Mouse (Mus musculus): Measurements from ENCODE around the gene March1.

March1 gene

DNA sequence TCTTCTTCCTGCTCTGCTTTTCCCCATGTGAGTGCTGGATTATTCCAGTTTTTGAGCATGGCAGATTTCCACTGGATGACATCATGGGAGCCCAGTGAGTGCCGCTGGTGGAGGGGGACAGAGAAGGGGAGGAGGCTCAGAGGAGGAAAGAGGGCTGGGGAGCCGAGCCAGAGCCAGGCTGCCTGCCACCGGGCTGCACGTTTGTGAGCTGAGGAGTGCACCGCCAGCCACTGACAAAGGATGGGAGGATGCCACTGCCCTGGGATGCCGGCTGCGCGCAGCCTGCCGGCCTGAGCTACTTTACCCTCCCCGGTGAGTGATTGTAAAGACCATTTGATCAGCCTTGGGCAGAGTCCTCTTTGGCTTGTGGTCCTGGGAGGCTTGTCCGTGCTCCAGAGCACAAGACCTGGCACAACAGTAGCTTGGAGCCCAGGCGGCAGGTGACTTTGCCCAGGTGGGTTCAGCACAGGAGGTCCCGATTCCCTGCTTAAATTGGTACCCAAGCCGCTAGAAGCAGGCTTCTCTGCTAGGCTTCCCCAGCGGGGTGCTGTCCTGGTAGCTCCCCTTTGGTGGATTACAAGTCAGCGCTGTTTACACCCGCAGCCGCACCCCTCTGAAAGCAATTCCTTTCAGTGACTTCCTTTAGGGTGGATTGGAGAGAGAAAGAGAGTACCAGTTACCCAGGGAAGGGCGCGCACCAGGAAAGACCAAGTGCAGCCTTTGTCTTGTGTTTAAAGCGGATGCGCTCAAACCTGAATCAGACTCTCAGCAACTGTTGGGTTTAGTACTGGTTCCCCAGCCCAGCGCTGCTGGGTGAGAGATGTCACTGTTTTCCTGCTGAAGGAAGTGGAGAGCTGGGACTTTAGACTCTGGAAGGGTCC lies at the start of gene March1:
Gene March1 (plus strand): TSS at position 30 of the 881 bp plus-strand sequence.
- peak; percentile 10 for DNase-seq

DNA sequence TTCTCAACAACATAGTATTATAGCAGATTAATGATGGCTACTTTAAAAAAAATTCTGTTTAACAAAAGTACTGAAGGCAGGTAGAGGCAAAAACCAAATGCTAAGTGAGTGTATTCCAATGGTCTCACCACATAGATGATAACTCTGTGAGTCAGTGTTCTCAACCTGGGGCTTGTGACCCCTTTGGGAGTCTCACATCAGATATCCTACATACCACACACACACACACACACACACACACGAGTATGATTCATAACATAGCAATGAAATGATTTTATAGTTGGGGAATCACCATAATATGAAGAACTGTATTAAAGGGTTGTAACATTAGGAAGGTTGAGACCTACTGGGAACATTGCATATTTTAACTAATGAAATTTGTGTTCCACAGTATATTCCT lies 30.8 kb upstream of the March1 start:
- no peak for DNase-seq

- DNase-seq: no peak
Observed at GRCm38 (mm10) chr8:65603241-65603640, 14.5 kb upstream of the March1 start.

- no peak for DNase-seq
Observed at GRCm38 (mm10) chr8:65609509-65609908, 8.2 kb upstream of the March1 start.

GRCm38 (mm10) chr8:65618966-65619365 lies 1.3 kb downstream of the March1 start:
- DNase-seq: no peak

DNA sequence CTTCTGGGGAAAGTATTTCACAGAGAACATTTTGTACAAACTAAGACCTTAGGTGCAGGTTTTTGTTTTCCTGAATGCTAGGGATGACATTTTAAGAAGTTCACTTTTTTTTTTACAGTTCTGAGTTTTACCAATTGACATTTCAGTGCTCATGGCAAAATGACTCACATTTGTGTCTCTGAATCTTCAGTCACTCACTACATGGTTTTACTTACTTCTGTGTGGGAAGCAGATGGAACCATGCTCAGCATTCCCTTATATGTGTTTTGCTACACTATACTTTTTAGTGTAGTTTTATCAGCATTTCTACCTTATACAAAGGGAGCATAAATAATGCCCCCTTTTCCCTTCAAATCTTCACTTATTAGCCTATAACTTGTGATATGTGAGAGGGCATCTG lies 27.2 kb downstream of the March1 start:
- DNase-seq: no peak

DNA sequence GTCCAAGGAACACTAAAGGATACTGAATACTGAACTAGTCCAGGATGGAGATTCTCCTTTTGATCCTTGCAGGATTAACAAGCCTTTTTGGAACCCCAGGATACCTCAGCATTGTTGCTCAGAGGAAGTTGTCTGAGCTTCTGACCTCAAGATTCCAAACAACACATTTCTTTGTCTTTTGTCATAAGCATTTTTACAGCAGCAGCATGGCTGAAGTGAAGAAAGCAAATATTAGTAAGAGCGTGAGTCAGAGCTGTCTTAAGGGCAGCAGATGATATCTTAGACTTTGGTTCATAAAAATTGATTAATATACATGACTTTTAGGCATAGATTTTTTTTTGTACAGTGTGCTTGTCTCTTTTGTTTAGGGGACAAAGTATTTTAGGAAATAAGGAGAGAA lies 27.8 kb downstream of the March1 start:
- DNase-seq: no peak

DNA sequence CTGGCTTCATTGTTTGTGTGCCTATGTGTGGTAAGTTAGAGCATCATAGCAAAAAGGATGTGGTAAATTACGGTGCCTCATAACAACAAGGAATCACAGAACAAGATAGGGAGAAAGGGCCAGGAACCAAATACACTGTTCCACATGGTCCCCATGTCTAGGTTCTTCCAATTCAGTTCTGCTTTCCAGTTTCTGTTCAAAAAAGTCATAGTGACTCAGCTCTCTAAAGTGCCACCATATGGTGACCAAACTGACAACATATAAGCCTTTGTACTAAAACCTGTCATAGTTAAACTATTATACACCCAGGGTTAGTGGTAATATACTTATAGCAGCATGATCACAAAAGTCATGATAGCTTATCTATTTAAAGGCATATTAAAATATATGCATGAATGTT lies 28.2 kb downstream of the March1 start:
- DNase-seq: no peak

- DNase-seq: no peak
Observed at GRCm38 (mm10) chr8:65655924-65656323, 38.2 kb downstream of the March1 start.

DNA sequence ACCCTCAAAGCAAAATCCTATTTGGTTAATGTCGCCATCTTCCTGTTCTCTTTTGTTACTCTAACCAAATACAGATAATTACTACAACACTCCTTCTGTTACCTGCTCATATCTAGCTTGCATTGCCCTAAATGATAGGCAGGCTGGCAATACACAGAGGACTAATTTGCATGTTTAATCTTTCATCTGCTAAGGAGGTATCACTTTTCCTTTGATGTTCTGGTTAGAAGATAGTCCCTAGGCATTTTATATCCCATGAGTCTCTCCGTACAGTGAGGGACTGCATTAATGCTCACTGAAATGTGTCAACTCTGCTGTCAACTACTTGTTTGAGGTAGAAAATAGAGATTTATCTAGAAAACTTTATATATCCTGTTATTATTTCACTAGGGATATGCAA lies 44.2 kb downstream of the March1 start:
- no peak for DNase-seq

DNA sequence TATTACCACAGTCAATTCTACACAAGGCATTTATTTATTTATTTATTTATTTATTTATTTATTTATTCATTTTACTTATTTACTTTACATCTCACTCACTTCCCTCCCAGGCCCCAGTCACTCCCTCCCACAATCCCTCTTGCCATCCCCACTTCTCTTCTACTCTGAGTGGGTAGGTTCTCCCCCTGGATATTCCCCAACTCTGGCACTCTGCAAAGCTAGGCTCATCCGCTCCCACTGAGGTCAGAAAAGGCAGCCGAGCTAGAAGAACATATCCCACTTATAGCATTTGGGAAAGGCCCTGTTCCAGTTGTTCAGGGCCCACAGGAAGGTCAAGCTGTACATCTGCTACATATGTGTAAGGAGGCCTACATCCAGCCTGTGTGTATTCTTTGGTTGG lies 48.1 kb downstream of the March1 start:
- DNase-seq: no peak

GRCm38 (mm10) chr8:65743066-65743465 lies 125.4 kb downstream of the March1 start:
- no peak for DNase-seq

DNA sequence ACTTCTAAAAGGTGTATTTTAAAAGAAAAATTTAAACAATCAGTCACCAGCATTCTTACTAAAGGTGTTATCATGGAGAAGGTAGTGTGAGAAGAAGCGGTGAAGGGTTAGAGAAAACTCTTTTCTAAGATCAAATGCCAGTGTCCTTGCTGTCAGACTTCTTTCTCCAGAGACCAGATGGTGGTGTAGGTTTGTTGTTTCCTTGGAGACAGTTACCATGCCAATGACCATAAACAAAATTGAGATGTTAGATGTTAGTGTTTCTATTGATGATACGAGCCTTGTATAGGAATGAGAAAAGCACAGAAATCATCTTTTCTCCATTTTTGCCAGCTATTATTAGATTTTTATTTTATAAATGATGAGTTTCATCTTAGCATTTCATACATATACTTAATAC lies 158.1 kb downstream of the March1 start:
- DNase-seq: no peak

GRCm38 (mm10) chr8:65781156-65781555 lies 163.5 kb downstream of the March1 start:
- DNase-seq: no peak

DNA sequence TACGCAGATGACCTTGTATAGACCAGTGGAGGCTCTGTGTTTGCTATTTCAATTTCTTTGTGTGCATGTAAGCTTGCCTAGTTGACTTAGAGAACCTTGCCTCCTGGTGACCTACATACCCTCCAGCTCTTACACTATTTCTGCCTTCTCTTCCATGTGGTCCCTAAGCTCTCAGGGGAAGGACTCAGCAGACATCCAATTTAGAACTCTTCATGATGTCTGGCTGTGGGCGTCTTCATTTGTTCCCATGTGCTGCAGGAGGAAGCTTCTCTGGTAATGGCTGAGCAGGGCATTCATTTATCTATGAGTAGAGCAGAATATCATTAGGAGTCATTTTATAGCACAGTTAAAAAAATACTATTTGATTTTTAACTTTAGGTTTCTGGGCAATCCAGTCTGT lies 195.3 kb downstream of the March1 start:
- no peak for DNase-seq

- no peak for DNase-seq
Observed at GRCm38 (mm10) chr8:65922294-65923019, 304.8 kb downstream of the March1 start.

DNA sequence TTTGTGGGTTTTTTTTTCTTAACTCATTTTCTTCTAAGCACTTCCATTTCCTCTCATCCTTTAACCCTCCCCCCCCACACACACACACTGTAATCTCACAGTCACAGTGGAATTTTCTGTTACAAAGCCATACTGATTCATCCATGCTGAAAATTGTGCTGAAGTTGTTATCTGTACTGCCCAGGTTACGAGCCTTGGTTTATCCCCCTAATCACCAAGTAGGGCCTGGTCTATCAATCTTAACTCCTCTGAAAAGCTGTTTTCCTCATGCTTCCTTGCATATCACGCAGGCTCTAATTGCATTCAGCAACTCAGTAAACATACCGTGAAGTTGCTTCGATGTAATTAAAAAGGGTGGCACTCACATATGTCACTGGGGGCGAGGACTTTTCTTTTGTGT lies 339.2 kb downstream of the March1 start:
- no peak for DNase-seq

- DNase-seq: no peak
Observed at GRCm38 (mm10) chr8:65957492-65957891, 339.8 kb downstream of the March1 start.

DNA sequence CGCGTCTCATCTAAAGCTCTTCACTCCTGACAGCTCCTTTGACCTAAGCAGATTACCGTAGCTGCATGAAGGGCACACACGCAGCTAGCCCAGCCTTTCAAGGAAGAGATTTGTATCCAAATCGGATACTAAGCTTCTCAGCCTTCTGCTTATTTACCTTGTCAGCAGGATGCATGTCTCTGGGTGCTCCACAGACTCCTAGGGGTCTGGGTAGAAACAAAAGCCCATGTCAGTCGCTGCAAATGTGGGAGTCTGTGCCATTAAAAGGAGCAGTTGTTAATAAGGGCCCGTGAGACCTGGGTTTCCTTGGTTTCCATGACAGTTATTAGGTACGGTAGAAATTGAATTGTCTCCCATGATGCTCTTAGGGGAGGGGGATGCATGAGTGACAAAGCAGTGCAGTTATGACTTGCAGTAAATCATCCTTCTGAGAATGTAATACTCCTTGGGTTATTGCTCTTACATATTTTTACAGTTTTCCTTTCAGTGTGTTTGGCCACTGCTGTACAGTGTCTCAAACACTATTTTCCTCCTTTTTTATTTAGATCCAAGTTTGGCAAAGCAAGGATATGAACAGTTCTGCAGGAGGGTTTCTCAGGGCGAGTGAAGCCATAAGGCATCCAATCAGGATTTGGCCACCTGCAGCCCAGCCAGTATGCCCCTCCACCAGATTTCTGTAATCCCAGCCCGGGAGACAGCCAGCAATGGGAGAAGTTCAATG lies 349.0 kb downstream of the March1 start:
- no peak for DNase-seq

- DNase-seq: no peak
Observed at GRCm38 (mm10) chr8:65967223-65967778, 349.6 kb downstream of the March1 start.

DNA sequence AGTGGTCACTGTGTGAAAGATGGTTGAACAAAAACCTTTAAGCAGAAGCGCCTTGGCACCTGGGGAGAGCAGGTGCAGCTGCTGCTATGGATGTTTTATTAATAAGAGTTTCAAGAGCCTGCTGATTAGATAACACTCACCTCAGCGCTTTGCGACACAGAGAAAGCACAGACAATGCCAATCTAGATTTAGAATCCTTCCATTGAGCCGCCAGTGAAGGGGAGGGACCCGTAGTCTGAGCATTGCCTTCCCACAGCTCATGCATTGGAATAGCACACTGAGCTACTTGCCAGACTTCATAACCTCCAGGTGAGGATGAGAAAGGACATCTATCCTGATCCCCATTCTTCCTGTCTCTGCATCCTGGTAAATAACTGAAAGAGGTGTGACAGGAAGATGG lies 359.2 kb downstream of the March1 start:
- no peak for DNase-seq

DNA sequence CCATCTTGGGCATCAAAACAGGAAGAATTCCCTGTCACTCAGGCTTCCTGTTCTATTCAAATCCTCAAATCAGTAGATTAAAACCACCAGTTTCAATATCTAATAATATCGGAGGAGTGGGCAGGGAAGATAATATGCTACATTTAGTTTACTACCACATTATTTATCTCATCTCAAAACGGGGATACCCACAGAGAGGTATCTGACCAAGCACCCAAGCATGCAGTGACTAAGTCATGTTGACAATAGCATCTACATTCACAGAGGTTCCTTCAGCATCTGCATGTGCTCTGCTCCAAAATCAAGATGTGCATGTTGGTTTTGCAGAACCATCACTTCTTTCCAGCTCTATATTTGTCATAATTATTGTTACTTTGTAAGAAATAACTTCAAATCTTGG lies 364.3 kb downstream of the March1 start:
- no peak for DNase-seq

GRCm38 (mm10) chr8:65987665-65988064 lies 370.0 kb downstream of the March1 start:
- no peak for DNase-seq

All from cerebellum, adult 11-12 months (tissue).